Mouse (Mus musculus): ENCODE measurements around the gene Tsr2.

The Tsr2 gene

GRCm38 (mm10) chrX:151096171-151097058, at the start of gene Tsr2:
TSS of gene Tsr2 (minus strand) at chrX:151096543.
- peak; percentile 40 to 53 for DNase-seq (ENCODE audit: low spot score in 2 of 2)

GRCm38 (mm10) chrX:151132785-151133184, 36.4 kb upstream of the Tsr2 start:
- DNase-seq (ENCODE audit: low spot score in 2 of 2) = no peak

DNA sequence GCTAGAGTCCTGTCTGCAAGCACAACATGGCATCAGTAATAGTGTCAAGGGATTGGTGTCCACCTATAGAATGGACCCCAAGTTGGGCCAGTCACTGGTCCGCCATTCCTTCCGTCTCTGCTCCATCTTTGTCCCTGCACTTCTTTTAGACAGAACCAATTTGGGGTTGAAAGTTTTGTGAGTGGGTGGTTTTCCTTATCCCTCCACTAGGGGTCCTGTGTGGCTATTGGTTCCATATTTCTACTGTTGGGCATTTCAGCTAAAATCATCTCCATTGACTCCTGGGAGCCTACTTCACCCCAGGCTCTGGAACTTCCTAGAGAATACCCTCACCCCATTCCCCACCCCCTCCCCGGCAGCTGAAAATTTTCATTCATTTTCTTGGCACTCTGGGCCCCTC, 34.1 kb upstream of the Tsr2 start:
- DNase-seq (ENCODE audit: low spot score in 2 of 2) = no peak

DNA sequence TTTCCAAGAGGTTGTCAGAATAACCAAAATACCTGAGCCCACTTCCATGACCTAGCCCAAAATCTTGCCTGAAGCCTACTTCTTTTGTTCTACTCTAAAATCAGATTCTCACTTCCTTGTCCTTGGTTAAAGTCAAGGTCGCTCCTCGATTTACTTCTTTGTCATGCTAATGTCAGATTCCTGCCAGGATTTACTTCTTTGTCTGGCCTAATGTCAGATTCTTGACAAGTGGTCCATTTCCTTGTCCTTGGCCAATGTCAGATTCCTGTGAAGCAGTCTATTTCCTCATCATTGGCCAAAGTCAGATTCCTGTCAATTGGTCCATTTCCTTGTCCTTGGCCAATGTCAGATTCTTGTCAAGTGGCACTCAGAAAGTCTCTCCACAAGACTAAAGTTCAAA, 27.6 kb upstream of the Tsr2 start:
- no peak for DNase-seq (ENCODE audit: low spot score in 2 of 2)

GRCm38 (mm10) chrX:151117432-151117831, 21.1 kb upstream of the Tsr2 start:
- peak in 1 of 2 experiments; percentile 3 for DNase-seq (ENCODE audit: low spot score in 2 of 2)

DNA sequence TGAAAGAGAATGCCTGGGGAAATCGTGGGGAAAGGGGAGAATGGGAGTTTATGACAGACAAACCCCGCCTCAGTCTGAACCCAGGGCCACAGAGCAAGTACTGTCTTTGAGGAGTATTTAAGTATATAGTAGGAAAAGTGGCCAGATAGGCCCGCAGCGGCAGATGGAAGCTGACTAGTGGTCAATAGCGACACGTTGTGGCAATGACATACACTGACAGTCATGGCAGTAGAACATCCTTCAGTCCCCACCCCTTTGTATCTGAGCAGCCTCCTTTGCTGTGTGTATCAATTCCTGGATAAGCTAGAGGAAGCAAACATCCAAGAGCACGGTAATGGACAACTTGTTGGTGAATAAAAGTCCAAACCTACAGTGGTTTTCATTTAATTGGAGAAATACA, 20.5 kb upstream of the Tsr2 start:
- peak in 1 of 2 experiments; percentile 4 for DNase-seq (ENCODE audit: low spot score in 2 of 2)

DNA sequence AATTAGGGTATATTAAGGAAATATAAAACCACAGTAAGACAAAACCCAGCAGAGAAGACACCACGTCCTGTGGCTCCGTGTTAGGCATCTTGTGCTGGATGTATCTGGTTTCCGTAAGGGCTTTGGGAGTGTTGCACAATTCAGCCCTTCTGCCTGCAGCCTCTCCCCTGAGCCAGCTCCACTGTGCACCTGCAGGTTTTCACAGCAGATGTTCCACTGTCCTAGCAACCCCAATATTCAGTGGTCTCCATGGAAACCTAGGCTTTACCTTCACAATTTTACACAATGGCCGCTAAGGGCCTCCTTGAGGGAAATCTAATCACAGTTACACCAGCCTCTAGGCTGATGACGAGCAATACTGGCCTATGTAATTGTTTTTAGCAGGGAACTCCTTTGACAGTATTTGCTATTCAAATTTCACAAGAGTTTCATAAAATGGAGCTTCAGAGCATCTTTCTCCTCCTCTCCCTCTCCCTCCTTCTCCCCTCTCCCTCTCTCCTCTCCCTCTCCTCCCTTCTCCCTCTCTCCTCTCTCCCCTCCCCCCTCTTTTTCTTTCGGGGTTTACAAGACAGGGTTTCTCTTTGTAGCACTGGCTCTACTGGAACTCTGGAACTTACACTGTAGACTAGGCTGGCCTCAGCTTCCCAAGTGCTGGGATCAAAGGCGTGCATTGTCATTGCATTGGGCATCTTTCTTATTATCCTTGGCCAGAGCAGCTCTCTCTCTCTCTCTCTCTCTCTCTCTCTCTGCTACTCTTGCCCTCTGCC, 11.1 kb upstream of the Tsr2 start:
- DNase-seq (ENCODE audit: low spot score in 2 of 2) = no peak

DNA sequence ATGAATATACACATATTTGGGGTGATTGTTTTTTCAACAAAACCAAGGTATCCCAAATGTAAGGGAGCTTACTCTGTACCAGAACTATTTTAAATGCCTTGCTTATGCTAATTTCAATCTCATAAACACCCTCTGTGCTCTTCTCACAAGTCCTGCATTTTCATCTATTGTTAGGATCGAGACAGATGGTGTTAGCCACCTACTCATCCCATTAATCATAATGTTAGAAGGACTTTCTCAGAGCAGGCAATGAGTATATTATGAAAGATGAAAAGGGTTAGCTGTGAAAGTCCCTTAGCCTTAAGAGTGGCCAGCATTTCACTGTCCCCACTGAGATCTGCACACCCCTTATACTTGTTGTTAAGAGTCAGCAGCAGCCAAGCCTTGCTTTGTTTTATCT, 8.9 kb downstream of the Tsr2 start:
- DNase-seq (ENCODE audit: low spot score in 2 of 2) = no peak

DNA sequence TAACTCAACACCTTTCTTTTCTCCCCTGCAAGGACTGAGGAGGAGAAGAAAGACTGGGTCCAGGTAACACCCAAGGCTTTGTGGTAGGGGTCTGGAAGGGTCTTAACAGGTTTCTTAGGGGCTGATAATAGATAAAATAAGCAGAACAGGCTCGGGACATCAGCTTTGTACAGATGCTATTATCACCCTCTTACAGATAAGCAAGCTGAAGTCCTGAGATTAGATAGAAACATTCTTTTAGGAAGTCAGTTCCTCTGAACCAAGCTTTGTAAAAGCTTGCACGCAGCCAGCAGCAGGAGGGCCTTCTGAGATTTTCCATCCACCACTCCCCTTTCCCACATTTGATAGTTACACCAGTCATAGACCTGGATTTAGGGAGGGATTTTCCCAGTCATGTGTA, 10.7 kb downstream of the Tsr2 start:
- no peak for DNase-seq (ENCODE audit: low spot score in 2 of 2)

DNA sequence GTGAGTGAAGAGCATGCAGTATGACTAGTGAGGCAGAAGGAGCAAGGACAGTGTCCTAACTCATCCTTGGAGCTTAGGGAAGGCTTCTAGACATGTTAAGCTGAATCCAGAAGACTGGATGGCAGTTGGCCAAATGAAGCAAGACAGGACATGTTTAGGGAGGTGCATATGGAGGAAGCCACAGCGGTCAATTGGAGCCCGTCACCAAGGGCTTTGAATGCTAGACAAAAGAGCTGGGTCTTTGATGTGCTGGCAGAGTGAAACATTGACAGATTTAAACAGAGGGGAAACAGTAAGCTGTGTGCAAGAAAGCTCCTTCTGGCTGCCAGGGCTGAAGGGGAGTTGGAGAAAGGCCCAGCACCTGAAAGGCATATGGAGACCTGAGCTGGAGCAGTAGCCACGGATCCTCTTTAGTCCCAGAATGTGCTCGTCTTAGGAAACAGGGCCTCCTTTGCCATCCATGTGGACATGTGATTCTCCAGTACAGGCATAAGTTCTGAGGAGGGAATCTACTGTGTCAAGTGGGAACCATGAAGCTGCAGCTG, 19.3 kb downstream of the Tsr2 start:
- no peak for DNase-seq (ENCODE audit: low spot score in 2 of 2)

- no peak for DNase-seq (ENCODE audit: low spot score in 2 of 2)
Observed at GRCm38 (mm10) chrX:151076007-151076406, 20.3 kb downstream of the Tsr2 start.

DNA sequence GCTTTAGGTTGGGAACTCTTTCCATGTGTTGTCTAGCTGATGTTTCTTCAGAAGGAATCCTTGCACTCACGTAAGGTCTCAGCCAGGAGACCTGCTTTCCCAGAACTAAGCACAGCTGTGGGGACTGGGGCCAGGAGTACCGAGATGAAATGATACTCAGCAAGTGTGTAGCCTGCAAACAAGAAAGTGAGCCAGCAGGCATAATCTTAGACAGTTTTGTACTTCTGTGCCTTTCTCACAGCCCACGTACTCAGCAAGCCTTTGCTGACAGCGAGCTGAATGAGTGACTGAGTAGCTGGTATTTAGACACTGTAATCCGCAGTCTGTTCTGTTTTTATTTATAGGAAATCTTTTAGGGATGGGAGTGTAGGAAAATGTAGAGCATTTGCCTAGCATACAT, 28.5 kb downstream of the Tsr2 start:
- DNase-seq (ENCODE audit: low spot score in 2 of 2) = no peak

DNA sequence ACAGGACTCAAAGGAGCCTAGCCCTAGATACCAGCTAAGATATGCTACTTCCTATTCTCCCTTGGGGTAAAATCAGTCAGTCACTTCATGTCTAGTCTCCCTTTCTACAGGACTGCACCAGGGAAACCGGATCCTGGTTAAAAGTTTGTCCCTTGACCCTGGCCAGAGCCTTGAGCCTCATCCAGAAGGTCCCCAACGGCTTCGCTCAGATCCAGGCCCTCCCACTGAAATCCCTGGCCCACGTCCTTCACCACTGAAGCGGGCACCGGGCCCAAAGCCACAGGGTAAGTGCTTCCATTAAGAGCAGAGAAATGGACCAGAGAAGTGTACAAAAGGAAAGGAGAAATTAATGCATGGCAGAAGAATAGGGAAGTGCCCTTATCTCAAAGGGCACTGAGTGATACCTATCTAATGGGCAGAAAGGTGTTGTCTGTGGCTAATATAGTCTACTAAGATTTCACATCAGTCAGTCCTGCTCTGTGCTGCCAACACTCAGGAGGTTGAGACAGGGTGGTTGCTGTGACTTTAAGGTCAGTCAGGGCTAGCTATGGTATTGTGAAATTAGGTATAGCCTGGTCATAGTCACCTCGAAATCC, 30.2 kb downstream of the Tsr2 start:
- no peak for DNase-seq (ENCODE audit: low spot score in 2 of 2)

- DNase-seq (ENCODE audit: low spot score in 2 of 2) = no peak
Observed at GRCm38 (mm10) chrX:151061615-151062299, 34.6 kb downstream of the Tsr2 start.

DNA sequence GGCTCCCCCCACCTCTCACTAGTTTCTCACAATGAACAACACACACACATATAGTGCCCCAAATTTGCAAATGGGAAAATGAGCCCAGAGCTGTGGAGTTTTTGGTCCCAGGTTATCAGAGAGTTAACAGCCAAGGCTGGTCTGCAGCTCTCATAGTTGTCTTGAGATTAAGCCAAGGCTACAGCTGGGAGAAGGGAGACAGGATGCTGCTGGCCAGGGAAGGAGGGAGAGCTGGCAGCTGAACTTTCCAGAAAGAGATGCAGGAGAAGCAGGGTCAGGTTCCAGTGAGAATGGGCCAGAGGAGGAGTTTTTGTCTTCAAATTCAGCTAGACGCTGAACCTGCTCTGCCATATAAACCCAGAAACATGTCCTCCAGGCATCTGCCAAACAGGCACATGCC, 37.0 kb downstream of the Tsr2 start:
- no peak for DNase-seq (ENCODE audit: low spot score in 2 of 2)

DNA sequence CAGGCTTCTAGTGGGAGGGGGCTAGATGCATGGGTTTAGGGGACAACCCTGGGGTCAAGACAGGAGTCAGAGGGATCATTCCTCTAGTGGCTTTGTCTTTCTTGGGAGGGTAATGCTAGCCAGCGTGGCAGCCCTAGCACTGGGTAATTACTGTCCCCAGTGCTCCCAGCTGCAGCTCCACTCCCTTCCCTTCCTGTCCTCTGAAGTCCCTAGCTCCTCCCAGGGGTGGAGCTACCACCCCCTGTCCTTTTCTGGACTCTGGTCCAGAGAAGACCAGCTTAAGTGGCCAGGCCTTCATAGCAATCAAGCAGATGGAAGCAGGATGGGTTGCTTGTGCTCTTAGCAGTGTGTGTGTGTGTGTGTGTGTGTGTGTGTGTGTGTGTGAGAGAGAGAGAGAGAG, 40.8 kb downstream of the Tsr2 start:
- no peak for DNase-seq (ENCODE audit: low spot score in 2 of 2)

- DNase-seq (ENCODE audit: low spot score in 2 of 2) = no peak
Observed at GRCm38 (mm10) chrX:151054489-151054888, 41.9 kb downstream of the Tsr2 start.

- no peak for DNase-seq (ENCODE audit: low spot score in 2 of 2)
Observed at GRCm38 (mm10) chrX:151050337-151050736, 46.0 kb downstream of the Tsr2 start.

GRCm38 (mm10) chrX:151049661-151050215, 46.6 kb downstream of the Tsr2 start:
- DNase-seq (ENCODE audit: low spot score in 2 of 2) = no peak

DNA sequence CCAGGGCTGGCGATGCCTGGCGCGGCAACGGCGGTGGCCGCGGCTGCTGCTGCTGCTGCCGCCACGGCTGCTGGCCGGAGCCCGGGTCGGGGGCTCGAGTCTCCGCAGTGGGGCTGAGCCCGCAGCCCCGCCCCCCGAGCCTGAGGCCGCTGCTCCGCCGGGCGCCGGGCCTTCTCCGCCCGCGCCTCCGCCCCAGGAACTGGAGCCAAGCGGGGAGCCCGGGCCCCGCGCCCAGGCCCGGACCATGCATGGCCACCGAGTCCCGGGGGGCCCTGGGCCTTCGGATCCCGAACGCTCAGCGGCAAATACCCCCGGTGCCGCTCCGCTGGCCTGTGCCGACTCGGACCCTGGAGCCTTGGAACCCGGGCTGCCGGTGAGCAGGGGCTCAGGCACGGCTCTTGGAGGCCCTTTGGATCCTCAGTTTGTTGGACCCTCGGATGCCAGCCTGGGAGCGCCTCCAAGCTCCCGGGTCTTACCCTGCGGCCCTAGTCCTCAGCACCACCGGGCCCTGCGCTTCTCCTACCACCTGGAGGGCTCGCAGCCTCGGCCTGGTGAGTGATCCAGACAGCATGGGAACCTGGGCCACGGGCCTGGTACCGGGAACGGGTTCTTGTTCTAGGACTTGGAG, 48.8 kb downstream of the Tsr2 start:
- peak in 1 of 2 experiments; percentile 3 for DNase-seq (ENCODE audit: low spot score in 2 of 2)

Measured in thymus, postnatal 10 days (tissue).